Mouse (Mus musculus) olfactory bulb, adult 2 months (tissue): ENCODE results near the gene Syne2.

Source experiments
- CTCF ChIP-seq: fragments of 200-500 bp; IDR thresholded peaks from 2 replicates; pipeline ENCODE4 v1.5.1; 2012; ENCODE audit warnings: low read depth, mild to moderate bottlenecking, low read length, moderate library complexity; ENCODE audit not compliant: insufficient read depth
- POLR2A ChIP-seq: fragments of 200-500 bp; IDR thresholded peaks from 2 replicates; pipeline ENCODE4 v1.6.1; 2012; ENCODE audit warnings: mild to moderate bottlenecking, low read depth, low read length, moderate library complexity; ENCODE audit not compliant: insufficient read depth

GRCm38 (mm10) chr12:75908466-75908865 lies 90.5 kb downstream of the Syne2 start:
- TF ChIP-seq POLR2A = no peak
- TF ChIP-seq CTCF = no peak
